Mouse (Mus musculus): ENCODE measurements around the gene Cnih3. TPM values are rescaled to one million over a fixed set of nuclear protein-coding genes. Genes with fewer than 3 reads are reported as not detected.

The Cnih3 gene
- polyA plus RNA-seq, 1 experiment = 0.07 TPM

- H3K36me3 ChIP-seq (ENCODE audit: control insufficient read depth, insufficient read depth) = no peaks in the 10 kb centered on the region
- no peaks in the 10 kb centered on the region for H3K27me3 ChIP-seq (ENCODE audit: control insufficient read depth, insufficient read depth, insufficient read length)
- H3K79me3 ChIP-seq (ENCODE audit: low read depth) = no peaks in the 10 kb centered on the region
- TF ChIP-seq CEBPB (IDR thresholded peaks at IDR 0.05; ENCODE audit: low read depth) (no peak), USF1 (IDR thresholded peaks at IDR 0.05; ENCODE audit: low read depth) (no peak), MYOG (IDR thresholded peaks at IDR 0.05; ENCODE audit: control insufficient read depth, extremely low read depth, insufficient read length) (no peak), CTCF (IDR thresholded peaks at IDR 0.05; ENCODE audit: control insufficient read depth, insufficient read depth, insufficient read length) (no peak), MYOD1 (IDR thresholded peaks at IDR 0.05; ENCODE audit: control insufficient read depth, insufficient read length, low read depth) (no peak), FOSL1 (IDR thresholded peaks at IDR 0.05; ENCODE audit: insufficient read depth, low read length, poor library complexity, severe bottlenecking) (no peak), MAX (IDR thresholded peaks at IDR 0.05) (no peak)
- no peak overlapping the region for H3K4me3 ChIP-seq (ENCODE audit: insufficient read depth, poor library complexity, severe bottlenecking)
- no peak overlapping the region for H3ac ChIP-seq (ENCODE audit: control insufficient read depth, insufficient read length, low read depth)
- no peaks in the 10 kb centered on the region for H3K79me2 ChIP-seq (ENCODE audit: control insufficient read depth, insufficient read depth)
Measured at GRCm38 (mm10) chr1:181374627-181375374, 22.4 kb downstream of the Cnih3 start.

- H3K4me3 ChIP-seq (ENCODE audit: insufficient read depth, poor library complexity, severe bottlenecking) = no peak overlapping the region
- no peaks in the 10 kb centered on the region for H3K79me3 ChIP-seq (ENCODE audit: low read depth)
- no peak for TF ChIP-seq USF1 (IDR thresholded peaks at IDR 0.05; ENCODE audit: low read depth)
- TF ChIP-seq CEBPB (IDR thresholded peaks at IDR 0.05; ENCODE audit: low read depth) = no peak
- TF ChIP-seq MAX (IDR thresholded peaks at IDR 0.05) = no peak
- no peak for TF ChIP-seq MYOD1 (IDR thresholded peaks at IDR 0.05; ENCODE audit: control insufficient read depth, insufficient read length, low read depth)
- no peak for TF ChIP-seq FOSL1 (IDR thresholded peaks at IDR 0.05; ENCODE audit: insufficient read depth, low read length, poor library complexity, severe bottlenecking)
- no peak for TF ChIP-seq MYOG (IDR thresholded peaks at IDR 0.05; ENCODE audit: control insufficient read depth, extremely low read depth, insufficient read length)
- no peak for TF ChIP-seq CTCF (IDR thresholded peaks at IDR 0.05; ENCODE audit: control insufficient read depth, insufficient read depth, insufficient read length)
- H3ac ChIP-seq (ENCODE audit: control insufficient read depth, insufficient read length, low read depth) = no peak overlapping the region
- H3K27me3 ChIP-seq (ENCODE audit: control insufficient read depth, insufficient read depth, insufficient read length) = no peaks in the 10 kb centered on the region
- H3K79me2 ChIP-seq (ENCODE audit: control insufficient read depth, insufficient read depth) = no peaks in the 10 kb centered on the region
- H3K36me3 ChIP-seq (ENCODE audit: control insufficient read depth, insufficient read depth) = no peaks in the 10 kb centered on the region
Measured at GRCm38 (mm10) chr1:181376431-181376830, 24.0 kb downstream of the Cnih3 start.

DNA sequence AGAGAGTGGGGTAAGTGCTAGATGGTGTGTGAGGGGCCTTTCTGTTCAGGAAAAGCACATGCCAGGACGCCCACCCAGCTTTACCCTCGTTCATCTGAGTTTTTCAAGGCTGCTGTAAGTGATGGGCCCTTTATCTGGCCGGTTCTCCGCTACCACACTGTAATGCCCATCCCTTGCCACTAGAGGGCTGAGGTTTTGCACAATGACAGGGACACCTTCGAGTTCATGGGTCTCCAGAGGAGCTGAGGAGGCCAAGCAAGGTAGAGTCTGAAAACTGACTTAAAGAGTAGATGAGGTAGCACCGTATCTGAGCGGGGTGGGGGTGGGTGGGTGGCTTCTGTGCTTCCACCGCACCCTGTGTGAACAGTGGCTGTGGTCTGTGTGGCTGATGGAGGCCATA, 27.2 kb downstream of the Cnih3 start:
- H3K27me3 ChIP-seq (ENCODE audit: control insufficient read depth, insufficient read depth, insufficient read length) = no peaks in the 10 kb centered on the region
- H3K4me3 ChIP-seq (ENCODE audit: insufficient read depth, poor library complexity, severe bottlenecking) = no peak overlapping the region
- H3K36me3 ChIP-seq (ENCODE audit: control insufficient read depth, insufficient read depth) = no peaks in the 10 kb centered on the region
- no peaks in the 10 kb centered on the region for H3K79me3 ChIP-seq (ENCODE audit: low read depth)
- H3K79me2 ChIP-seq (ENCODE audit: control insufficient read depth, insufficient read depth) = no peaks in the 10 kb centered on the region
- no peak overlapping the region for H3ac ChIP-seq (ENCODE audit: control insufficient read depth, insufficient read length, low read depth)
- TF ChIP-seq USF1 (IDR thresholded peaks at IDR 0.05; ENCODE audit: low read depth) (no peak), CTCF (IDR thresholded peaks at IDR 0.05; ENCODE audit: control insufficient read depth, insufficient read depth, insufficient read length) (peak; percentile 35)

- H3K79me2 ChIP-seq (ENCODE audit: control insufficient read depth, insufficient read depth) = no peaks in the 10 kb centered on the region
- H3K27me3 ChIP-seq (ENCODE audit: control insufficient read depth, insufficient read depth, insufficient read length) = no peaks in the 10 kb centered on the region
- TF ChIP-seq MYOD1 (IDR thresholded peaks at IDR 0.05; ENCODE audit: control insufficient read depth, insufficient read length, low read depth) (no peak), USF1 (IDR thresholded peaks at IDR 0.05; ENCODE audit: low read depth) (no peak), FOSL1 (IDR thresholded peaks at IDR 0.05; ENCODE audit: insufficient read depth, low read length, poor library complexity, severe bottlenecking) (no peak), CEBPB (IDR thresholded peaks at IDR 0.05; ENCODE audit: low read depth) (no peak), MYOG (IDR thresholded peaks at IDR 0.05; ENCODE audit: control insufficient read depth, extremely low read depth, insufficient read length) (no peak), CTCF (IDR thresholded peaks at IDR 0.05; ENCODE audit: control insufficient read depth, insufficient read depth, insufficient read length) (no peak), MAX (IDR thresholded peaks at IDR 0.05) (no peak)
- H3K4me3 ChIP-seq (ENCODE audit: insufficient read depth, poor library complexity, severe bottlenecking) = no peak overlapping the region
- H3ac ChIP-seq (ENCODE audit: control insufficient read depth, insufficient read length, low read depth) = no peak overlapping the region
- no peaks in the 10 kb centered on the region for H3K36me3 ChIP-seq (ENCODE audit: control insufficient read depth, insufficient read depth)
- no peaks in the 10 kb centered on the region for H3K79me3 ChIP-seq (ENCODE audit: low read depth)
Measured at GRCm38 (mm10) chr1:181381410-181382010, 29.1 kb downstream of the Cnih3 start.

- no peaks in the 10 kb centered on the region for H3K79me2 ChIP-seq (ENCODE audit: control insufficient read depth, insufficient read depth)
- TF ChIP-seq MAX (IDR thresholded peaks at IDR 0.05) (no peak), USF1 (IDR thresholded peaks at IDR 0.05; ENCODE audit: low read depth) (no peak), MYOD1 (IDR thresholded peaks at IDR 0.05; ENCODE audit: control insufficient read depth, insufficient read length, low read depth) (no peak), MYOG (IDR thresholded peaks at IDR 0.05; ENCODE audit: control insufficient read depth, extremely low read depth, insufficient read length) (no peak), CTCF (IDR thresholded peaks at IDR 0.05; ENCODE audit: control insufficient read depth, insufficient read depth, insufficient read length) (no peak), CEBPB (IDR thresholded peaks at IDR 0.05; ENCODE audit: low read depth) (no peak), FOSL1 (IDR thresholded peaks at IDR 0.05; ENCODE audit: insufficient read depth, low read length, poor library complexity, severe bottlenecking) (no peak)
- H3K36me3 ChIP-seq (ENCODE audit: control insufficient read depth, insufficient read depth) = no peaks in the 10 kb centered on the region
- H3K27me3 ChIP-seq (ENCODE audit: control insufficient read depth, insufficient read depth, insufficient read length) = no peaks in the 10 kb centered on the region
- H3ac ChIP-seq (ENCODE audit: control insufficient read depth, insufficient read length, low read depth) = no peak overlapping the region
- no peak overlapping the region for H3K4me3 ChIP-seq (ENCODE audit: insufficient read depth, poor library complexity, severe bottlenecking)
- no peaks in the 10 kb centered on the region for H3K79me3 ChIP-seq (ENCODE audit: low read depth)
Measured at GRCm38 (mm10) chr1:181389264-181389663, 36.8 kb downstream of the Cnih3 start.
